Mouse (Mus musculus): Measurements from ENCODE around the gene 2900011O08Rik. TPM values are rescaled to one million over a fixed set of nuclear protein-coding genes. Genes with fewer than 3 reads are reported as not detected.
"Not testable (repeated sequence)": the region's sequence is repeated elsewhere in the genome, so short reads cannot be mapped to it uniquely, and the experiment has no call there.

2900011O08Rik gene
- polyA plus RNA-seq, 1 experiment from 2014 or later: 2.1 TPM

GRCm38 (mm10) chr16:13969096-13969495 lies 17.3 kb upstream of the 2900011O08Rik start:
- Histone ChIP-seq H3K27me3 (replicated peaks; ENCODE audit: control insufficient read depth, insufficient read depth, low read length) (no peaks in the 10 kb centered on the region), H3K9ac (ENCODE audit: low read depth, low read length) (no peak overlapping the region), H3K27ac (ENCODE audit: low read length) (no peak overlapping the region), H3K4me3 (ENCODE audit: low read length) (no peak overlapping the region), H3K36me3 (ENCODE audit: control insufficient read depth, insufficient read depth, low read length) (no peaks in the 10 kb centered on the region), H3K9me3 (ENCODE audit: control insufficient read depth, low read length) (no peaks in the 10 kb centered on the region), H3K4me1 (ENCODE audit: control insufficient read depth, insufficient read depth, low read length) (no peaks in the 10 kb centered on the region), H3K4me2 (ENCODE audit: low read depth, low read length) (no peak overlapping the region)
- ATAC-seq: no peak
- 62% methylated on average over 1 of the region's 1 CpGs for WGBS

GRCm38 (mm10) chr16:13972051-13972450 lies 14.4 kb upstream of the 2900011O08Rik start:
- 94% methylated on average over 8 of the region's 8 CpGs for WGBS
- Histone ChIP-seq H3K9ac (ENCODE audit: low read depth, low read length) (no peak overlapping the region), H3K4me2 (ENCODE audit: low read depth, low read length) (no peak overlapping the region), H3K9me3 (ENCODE audit: control insufficient read depth, low read length) (no peaks in the 10 kb centered on the region), H3K27ac (ENCODE audit: low read length) (no peak overlapping the region), H3K4me1 (ENCODE audit: control insufficient read depth, insufficient read depth, low read length) (no peaks in the 10 kb centered on the region), H3K4me3 (ENCODE audit: low read length) (no peak overlapping the region), H3K27me3 (replicated peaks; ENCODE audit: control insufficient read depth, insufficient read depth, low read length) (no peaks in the 10 kb centered on the region), H3K36me3 (ENCODE audit: control insufficient read depth, insufficient read depth, low read length) (no peaks in the 10 kb centered on the region)
- no peak for ATAC-seq

- not testable (repeated sequence) for H3K4me2 ChIP-seq (ENCODE audit: low read depth, low read length); H3K4me1 ChIP-seq (ENCODE audit: control insufficient read depth, insufficient read depth, low read length); H3K9ac ChIP-seq (ENCODE audit: low read depth, low read length); H3K4me3 ChIP-seq (ENCODE audit: low read length); H3K27me3 ChIP-seq (replicated peaks; ENCODE audit: control insufficient read depth, insufficient read depth, low read length); ATAC-seq; H3K36me3 ChIP-seq (ENCODE audit: control insufficient read depth, insufficient read depth, low read length); H3K27ac ChIP-seq (ENCODE audit: low read length); H3K9me3 ChIP-seq (ENCODE audit: control insufficient read depth, low read length)
- WGBS: 81% methylated on average over 4 of the region's 4 CpGs
Observed at GRCm38 (mm10) chr16:13976358-13976896, 10.0 kb upstream of the 2900011O08Rik start.

- WGBS: 69% methylated on average over 1 of the region's 1 CpGs
- not testable (repeated sequence) for H3K27ac ChIP-seq (ENCODE audit: low read length); H3K4me3 ChIP-seq (ENCODE audit: low read length); H3K9me3 ChIP-seq (ENCODE audit: control insufficient read depth, low read length); H3K9ac ChIP-seq (ENCODE audit: low read depth, low read length); ATAC-seq; H3K36me3 ChIP-seq (ENCODE audit: control insufficient read depth, insufficient read depth, low read length); H3K4me2 ChIP-seq (ENCODE audit: low read depth, low read length); H3K4me1 ChIP-seq (ENCODE audit: control insufficient read depth, insufficient read depth, low read length); H3K27me3 ChIP-seq (replicated peaks; ENCODE audit: control insufficient read depth, insufficient read depth, low read length)
Observed at GRCm38 (mm10) chr16:13977026-13977425, 9.4 kb upstream of the 2900011O08Rik start.

GRCm38 (mm10) chr16:13981726-13982125 lies 4.7 kb upstream of the 2900011O08Rik start:
- ATAC-seq; H3K27ac ChIP-seq (ENCODE audit: low read length): not testable (repeated sequence)
- WGBS: 83% methylated on average over 3 of the region's 3 CpGs

GRCm38 (mm10) chr16:13983161-13983560 lies 3.2 kb upstream of the 2900011O08Rik start:
- Histone ChIP-seq H3K36me3 (ENCODE audit: control insufficient read depth, insufficient read depth, low read length) (no peaks in the 10 kb centered on the region), H3K4me3 (ENCODE audit: low read length) (no peak overlapping the region), H3K9ac (ENCODE audit: low read depth, low read length) (no peak overlapping the region), H3K27ac (ENCODE audit: low read length) (no peak overlapping the region), H3K4me1 (ENCODE audit: control insufficient read depth, insufficient read depth, low read length) (0 out of 2 replicates have a peak, but pooled peaks cover 7% of the 10 kb centered on the region), H3K9me3 (ENCODE audit: control insufficient read depth, low read length) (no peaks in the 10 kb centered on the region), H3K4me2 (ENCODE audit: low read depth, low read length) (no peak overlapping the region), H3K27me3 (replicated peaks; ENCODE audit: control insufficient read depth, insufficient read depth, low read length) (no peaks in the 10 kb centered on the region; the same call in 1 of the 2 replicates)
- no peak for ATAC-seq
- WGBS: 87% methylated on average over 5 of the region's 5 CpGs

More at GRCm38 (mm10) chr16:13981726-13982125, 4.7 kb upstream of the 2900011O08Rik start:
- H3K4me1 ChIP-seq (ENCODE audit: control insufficient read depth, insufficient read depth, low read length); H3K36me3 ChIP-seq (ENCODE audit: control insufficient read depth, insufficient read depth, low read length); H3K4me2 ChIP-seq (ENCODE audit: low read depth, low read length); H3K4me3 ChIP-seq (ENCODE audit: low read length); H3K27me3 ChIP-seq (replicated peaks; ENCODE audit: control insufficient read depth, insufficient read depth, low read length); H3K9me3 ChIP-seq (ENCODE audit: control insufficient read depth, low read length); H3K9ac ChIP-seq (ENCODE audit: low read depth, low read length): not testable (repeated sequence)

GRCm38 (mm10) chr16:13986197-13986573 lies 219 bp upstream of the 2900011O08Rik start:
- Histone ChIP-seq H3K27ac (ENCODE audit: low read length) (no peak overlapping the region), H3K4me2 (ENCODE audit: low read depth, low read length) (0 out of 2 replicates have a peak overlapping the region, but pooled peaks have one; percentile 82), H3K9me3 (ENCODE audit: control insufficient read depth, low read length) (no peaks in the 10 kb centered on the region), H3K4me1 (ENCODE audit: control insufficient read depth, insufficient read depth, low read length) (0 out of 2 replicates have a peak, but pooled peaks cover 7% of the 10 kb centered on the region), H3K4me3 (ENCODE audit: low read length) (no peak overlapping the region), H3K27me3 (replicated peaks; ENCODE audit: control insufficient read depth, insufficient read depth, low read length) (no peaks in the 10 kb centered on the region; the same call in 1 of the 2 replicates), H3K36me3 (ENCODE audit: control insufficient read depth, insufficient read depth, low read length) (no peaks in the 10 kb centered on the region), H3K9ac (ENCODE audit: low read depth, low read length) (no peak overlapping the region)
- WGBS: 61% methylated on average over 3 of the region's 3 CpGs
- no peak for ATAC-seq

GRCm38 (mm10) chr16:13992518-13993248 lies 6.3 kb downstream of the 2900011O08Rik start:
- 66% methylated on average over 11 of the region's 11 CpGs for WGBS
- H3K4me3 ChIP-seq (ENCODE audit: low read length): no peak overlapping the region
- no peak overlapping the region for H3K27ac ChIP-seq (ENCODE audit: low read length)
- H3K9me3 ChIP-seq (ENCODE audit: control insufficient read depth, low read length): no peaks in the 10 kb centered on the region
- no peak overlapping the region for H3K9ac ChIP-seq (ENCODE audit: low read depth, low read length)
- H3K27me3 ChIP-seq (replicated peaks; ENCODE audit: control insufficient read depth, insufficient read depth, low read length): no peaks in the 10 kb centered on the region; the same call in 1 of the 2 replicates
- no peaks in the 10 kb centered on the region for H3K4me1 ChIP-seq (ENCODE audit: control insufficient read depth, insufficient read depth, low read length)
- ATAC-seq: no peak
- H3K36me3 ChIP-seq (ENCODE audit: control insufficient read depth, insufficient read depth, low read length): no peaks in the 10 kb centered on the region
- no peak overlapping the region for H3K4me2 ChIP-seq (ENCODE audit: low read depth, low read length)

- no peak overlapping the region for H3K4me2 ChIP-seq (ENCODE audit: low read depth, low read length)
- 81% methylated on average over 1 of the region's 1 CpGs for WGBS
- no peaks in the 10 kb centered on the region for H3K9me3 ChIP-seq (ENCODE audit: control insufficient read depth, low read length)
Observed at GRCm38 (mm10) chr16:13994076-13994475, 7.7 kb downstream of the 2900011O08Rik start.

More at GRCm38 (mm10) chr16:13994076-13994475, 7.7 kb downstream of the 2900011O08Rik start:
- Histone ChIP-seq H3K4me1 (ENCODE audit: control insufficient read depth, insufficient read depth, low read length) (no peaks in the 10 kb centered on the region), H3K27ac (ENCODE audit: low read length) (no peak overlapping the region), H3K9ac (ENCODE audit: low read depth, low read length) (no peak overlapping the region), H3K27me3 (replicated peaks; ENCODE audit: control insufficient read depth, insufficient read depth, low read length) (no peaks in the 10 kb centered on the region), H3K4me3 (ENCODE audit: low read length) (no peak overlapping the region), H3K36me3 (ENCODE audit: control insufficient read depth, insufficient read depth, low read length) (no peaks in the 10 kb centered on the region)
- no peak for ATAC-seq

All from intestine, embryonic 16.5 days (tissue).